Mouse (Mus musculus) kidney, postnatal 14 days (tissue): ENCODE measurements around the gene Tymp.

Experiments
- DNase-seq: peaks from one replicate; pipeline ENCODE4 v3.0.0; 2022; ENCODE audit warnings: mixed read lengths

Tymp gene

DNA sequence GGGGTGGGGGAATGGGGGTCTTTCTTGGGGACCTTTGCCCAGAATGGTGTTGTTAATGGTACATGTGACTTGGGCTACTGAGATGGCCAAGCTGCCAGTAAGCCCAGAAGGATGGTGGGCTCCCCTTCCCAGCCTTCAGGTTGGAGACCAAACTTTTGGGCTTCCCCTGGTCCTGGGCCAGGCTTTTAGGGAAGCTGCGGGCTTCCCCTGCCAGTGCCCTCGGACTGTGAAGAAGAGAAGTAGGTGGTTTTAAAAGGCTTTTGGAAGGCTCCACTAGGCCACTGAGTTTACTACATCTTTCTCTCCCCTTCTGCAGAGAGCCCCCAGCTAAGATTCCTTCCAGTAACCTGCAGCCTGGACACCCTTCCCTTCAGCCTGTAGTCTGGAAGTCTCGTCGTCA is 53.2 kb downstream of the Tymp start:
- DNase-seq, result no peak

- DNase-seq, result no peak
Measured at GRCm38 (mm10) chr15:89322670-89323522, 53.9 kb downstream of the Tymp start, which contains the start of gene Adm2. Gene Adm2 (plus strand): TSS chr15:89322720.
